Mouse (Mus musculus): ENCODE measurements around the gene Heca.

- TF ChIP-seq CTCF (conservative IDR thresholded peaks at IDR 0.05; ENCODE audit: low read length) (no peak), NANOG (IDR thresholded peaks at IDR 0.05; ENCODE audit: borderline replicate concordance, low read length) (no peak)
Observed at GRCm38 (mm10) chr10:17827391-17827790, 120.5 kb downstream of the Heca start.

Data from E14TG2a.4 (cell line).